Mouse (Mus musculus) right cerebral cortex, adult 2 months (tissue): Measurements from ENCODE around the gene Ndufc1.
A peak's percentile ranks its signal among the peaks of the same experiment; 100 is the strongest.
"Not testable (repeated sequence)": the region's sequence is repeated elsewhere in the genome, so short reads cannot be mapped to it uniquely, and the experiment has no call there.

Source experiments
- DNase-seq, 2 experiments: peaks; one replicate each; pipeline ENCODE4 v3.0.0; 2021 to 2022; ENCODE audit warnings: low spot score in 2 of 2

Ndufc1 gene

DNA sequence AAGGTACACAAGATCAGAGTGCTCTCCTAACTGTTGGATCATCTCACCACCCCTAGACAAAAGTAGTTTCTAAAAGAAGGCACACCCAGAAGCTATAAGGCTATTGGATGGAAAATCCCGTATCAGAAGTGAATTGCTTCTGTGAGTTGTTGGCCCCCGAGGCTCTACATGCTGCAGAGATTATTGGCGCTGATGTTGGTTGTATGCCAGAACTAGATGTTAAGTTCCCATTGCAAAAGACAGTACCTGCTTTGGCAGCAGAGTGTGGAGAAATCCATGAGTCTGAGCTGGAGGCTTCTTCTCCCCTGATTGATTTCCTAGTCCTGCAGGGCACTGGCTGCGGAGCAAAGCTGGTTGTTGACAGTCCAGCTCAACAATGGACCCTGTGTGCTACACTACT lies 40.8 kb downstream of the Ndufc1 start:
- DNase-seq, result no peak

DNA sequence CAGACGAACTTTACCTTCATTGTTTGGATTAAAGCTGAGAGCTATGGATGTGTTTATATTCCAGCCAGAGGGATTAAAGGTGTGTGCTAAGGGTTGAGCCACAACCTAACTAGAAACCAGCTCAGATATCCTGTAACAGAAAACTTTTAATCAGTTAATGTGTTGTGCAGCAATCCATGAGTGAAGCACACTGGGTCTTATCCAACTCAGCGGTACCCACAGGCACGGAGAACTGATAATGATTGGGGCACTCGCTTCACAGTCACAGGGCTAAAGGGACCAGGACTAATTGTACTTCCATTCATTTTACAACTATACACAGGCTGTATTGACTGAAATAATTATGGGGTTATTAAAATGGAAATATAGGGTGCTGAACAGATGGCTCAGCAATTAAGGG lies 41.9 kb downstream of the Ndufc1 start:
- no peak for DNase-seq

DNA sequence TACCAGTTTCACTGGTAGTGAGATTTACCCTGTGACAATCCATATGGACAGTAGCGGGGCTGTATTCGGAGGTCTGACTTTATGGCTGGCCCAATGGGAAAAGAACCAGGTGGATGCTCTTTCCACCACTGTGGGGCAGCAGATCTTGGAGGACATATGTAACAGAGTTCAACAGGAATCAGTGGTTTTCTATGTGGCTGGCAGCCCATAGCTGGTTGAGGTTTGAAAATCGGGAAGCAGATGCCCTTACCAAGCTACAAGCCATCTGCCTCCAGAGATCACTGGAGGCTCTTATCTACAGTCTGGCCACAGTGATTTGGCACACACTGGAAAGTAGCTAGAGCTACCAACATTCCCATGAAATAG lies 43.3 kb downstream of the Ndufc1 start:
- DNase-seq, result no peak

DNA sequence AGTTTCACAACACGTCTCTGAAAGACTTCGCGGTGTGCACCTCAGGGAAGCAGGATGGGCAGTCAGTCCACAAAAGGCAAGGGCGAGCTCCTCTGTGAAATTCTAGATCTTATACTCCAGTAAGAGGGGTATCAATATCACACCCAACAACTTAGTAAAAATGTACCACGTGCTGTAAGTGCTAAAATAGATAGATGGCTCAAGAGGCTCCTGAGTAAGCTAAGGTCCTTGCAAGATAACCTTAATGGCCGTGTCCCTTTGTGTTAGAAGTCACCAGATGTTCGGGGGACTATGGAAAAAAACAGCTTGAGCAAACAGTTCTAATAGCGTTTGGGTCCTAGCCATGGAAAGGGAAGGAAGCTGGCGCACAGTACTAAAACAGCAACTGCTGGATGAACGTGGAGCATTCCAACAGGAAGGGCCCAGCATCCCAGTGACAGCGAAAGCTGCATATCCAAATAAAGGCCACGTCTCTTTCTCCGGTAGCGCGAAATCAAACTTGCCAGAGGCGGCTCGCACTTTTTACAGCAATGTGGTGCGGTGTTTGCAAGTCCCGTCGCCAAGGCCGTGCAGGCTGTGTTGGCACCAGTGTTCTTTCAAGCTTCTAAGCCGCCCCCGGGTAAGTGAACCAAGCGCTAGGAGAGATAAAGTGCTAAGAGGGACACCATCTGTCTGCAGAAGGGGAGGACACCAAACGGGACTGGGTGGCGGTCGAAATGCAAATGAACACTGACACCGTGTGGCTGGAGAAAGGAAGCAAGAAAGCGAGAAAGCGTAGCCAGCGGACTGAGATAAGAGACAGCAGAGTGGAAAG lies 43.9 kb downstream of the Ndufc1 start:
- peak; percentile 83 to 86 for DNase-seq

DNA sequence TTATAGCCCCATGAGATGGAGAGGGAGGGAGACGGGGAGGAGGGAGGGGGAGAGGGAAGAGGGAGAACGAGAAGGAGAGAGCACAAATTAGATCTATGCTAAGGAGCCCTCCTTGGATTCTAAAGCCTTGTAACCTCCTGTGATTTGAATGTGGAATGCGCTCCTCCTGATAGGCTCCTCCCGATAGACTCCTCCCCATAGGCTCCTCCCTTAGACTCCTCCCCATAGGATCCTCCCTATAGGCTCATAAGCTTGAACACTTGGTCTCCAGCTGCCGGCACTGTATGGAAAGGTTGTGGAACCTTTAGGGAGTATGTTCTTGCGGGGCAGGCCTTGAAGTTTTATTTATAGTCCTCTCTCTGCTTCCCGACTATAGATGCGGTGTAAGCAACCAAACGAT lies 47.7 kb downstream of the Ndufc1 start:
- DNase-seq, result no peak

DNA sequence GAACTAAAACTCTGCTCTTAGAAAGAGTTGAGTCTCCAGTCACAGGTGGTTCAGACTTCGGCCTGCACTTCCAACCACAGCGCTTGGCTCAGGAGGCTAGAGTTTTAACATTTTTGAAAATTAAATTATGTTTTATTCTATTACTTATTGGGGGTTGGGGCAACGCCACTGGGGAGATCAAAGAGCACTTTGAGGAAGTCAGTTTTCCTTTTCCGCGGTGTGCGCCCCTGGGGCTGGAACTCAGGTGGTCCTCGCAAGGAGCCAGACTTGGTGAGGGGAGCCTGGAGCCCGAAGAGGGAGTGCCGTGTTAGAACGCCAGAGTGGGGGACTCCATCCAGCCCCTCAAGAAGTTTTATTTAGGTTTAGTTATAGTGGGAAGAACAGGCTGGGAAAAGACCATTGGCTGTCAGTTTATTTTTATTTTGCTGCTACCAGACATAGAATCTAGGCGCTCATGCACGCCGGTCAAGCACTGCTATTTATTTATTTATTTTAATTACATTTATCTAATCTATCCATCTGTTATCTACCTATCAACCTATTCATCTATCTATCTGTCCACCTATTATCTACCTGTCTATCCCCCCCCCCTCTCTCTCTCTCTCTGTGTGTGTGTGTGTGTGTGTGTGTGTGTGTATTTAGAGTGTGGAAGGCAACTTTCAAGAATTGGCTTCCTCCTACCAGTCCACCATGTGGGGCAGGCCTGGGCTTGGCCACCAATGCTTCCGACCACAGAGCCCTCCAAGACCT lies 49.1 kb downstream of the Ndufc1 start:
- DNase-seq, result no peak

DNA sequence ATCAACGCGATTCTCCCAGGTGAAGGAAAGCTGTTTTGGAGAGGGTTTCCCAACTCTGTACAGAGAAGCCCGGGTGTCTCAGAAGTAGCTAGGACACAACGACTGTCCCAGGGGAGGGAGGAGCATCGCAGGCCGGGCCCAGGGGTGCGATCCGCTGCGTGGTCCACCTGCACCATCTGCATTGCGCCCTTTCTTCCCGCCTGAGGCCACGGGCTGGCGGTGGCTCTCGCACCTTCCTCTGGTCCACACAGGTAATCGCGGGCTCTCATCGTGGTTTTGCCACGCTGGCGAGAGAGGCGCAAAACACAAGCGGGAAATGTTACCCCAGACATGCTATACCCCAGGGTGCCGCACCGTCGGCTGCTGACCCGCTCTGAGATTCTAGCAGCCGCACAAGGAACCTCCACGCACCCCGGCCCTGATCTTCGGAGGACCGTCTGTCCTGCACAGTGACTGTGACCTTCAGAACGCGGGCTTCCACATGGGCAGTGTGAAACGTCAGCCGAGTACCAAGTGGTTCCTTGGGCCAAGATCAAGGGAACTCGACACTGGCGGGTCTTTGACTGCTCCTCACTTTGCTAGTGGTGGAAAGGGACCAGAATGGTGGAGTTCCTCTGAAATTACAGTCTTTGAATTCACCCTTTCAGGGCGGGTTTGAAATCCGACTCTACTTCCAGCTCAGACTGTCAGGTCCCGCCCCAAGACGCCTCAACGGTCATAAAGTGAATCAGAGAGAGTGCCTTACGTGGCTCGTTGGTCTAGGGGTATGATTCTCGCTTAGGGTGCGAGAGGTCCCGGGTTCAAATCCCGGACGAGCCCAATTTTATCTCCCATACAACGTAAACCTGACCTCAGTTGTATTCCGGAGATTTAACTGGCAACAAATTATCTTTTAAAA lies 49.9 kb downstream of the Ndufc1 start:
- DNase-seq, result peak; percentile 58 to 72

DNA sequence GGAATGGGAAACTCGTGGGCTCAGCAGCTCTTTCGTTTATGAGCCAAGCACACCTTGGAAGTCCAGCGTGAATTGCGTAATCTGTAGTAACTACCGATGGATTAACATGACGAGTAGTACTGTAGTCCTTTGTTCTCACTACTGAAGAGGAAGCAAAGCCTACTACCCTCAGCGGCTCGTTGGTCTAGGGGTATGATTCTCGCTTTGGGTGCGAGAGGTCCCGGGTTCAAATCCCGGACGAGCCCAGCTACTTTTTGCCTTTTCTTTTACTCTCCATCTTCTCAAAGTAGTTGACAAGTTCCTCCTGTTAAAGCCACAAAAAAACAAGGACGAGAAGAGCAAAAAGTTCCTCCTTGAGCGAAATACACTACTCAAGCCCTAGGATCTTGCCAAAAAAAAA lies 50.6 kb downstream of the Ndufc1 start:
- DNase-seq, result peak; percentile 74 to 76

DNA sequence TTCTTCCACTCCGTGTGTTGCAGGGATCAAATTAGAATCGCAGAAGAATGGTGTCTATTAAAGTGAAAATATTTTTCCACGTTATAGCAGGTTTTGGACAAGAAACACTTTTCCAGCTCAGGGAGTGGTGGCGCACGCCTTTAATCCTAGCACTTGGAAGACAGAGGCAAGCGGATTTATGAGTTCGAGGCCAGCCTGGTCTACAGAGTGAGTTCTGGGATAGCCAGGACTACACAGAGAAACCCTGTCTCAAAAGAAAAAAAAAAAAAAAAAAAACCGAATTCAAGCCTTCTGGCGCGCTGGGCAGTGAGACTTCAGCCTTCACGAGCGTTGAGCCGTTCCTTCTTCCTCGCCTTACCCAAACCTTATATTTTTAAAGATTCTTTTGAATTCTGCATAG lies 51.2 kb downstream of the Ndufc1 start:
- no peak for DNase-seq

DNA sequence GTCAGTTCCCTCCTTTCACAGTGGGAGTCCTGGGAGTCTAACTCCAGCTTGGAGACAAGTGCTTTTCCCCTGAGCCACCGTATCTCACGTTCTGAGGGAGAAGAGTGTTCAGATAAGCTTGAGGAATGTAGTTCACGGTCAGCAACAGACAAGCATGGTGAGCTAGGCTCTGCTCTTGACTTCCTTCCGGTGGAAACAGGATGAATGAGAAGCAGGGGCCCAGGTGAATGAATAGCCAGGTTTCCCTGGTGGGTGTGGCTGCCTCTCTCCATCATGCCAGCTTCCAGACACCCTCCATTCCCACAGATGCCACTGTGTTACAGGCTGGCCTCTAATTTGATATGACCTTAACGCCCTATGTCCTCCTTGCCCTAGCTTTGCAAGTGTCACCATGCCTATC lies 51.7 kb downstream of the Ndufc1 start:
- DNase-seq, result no peak

DNA sequence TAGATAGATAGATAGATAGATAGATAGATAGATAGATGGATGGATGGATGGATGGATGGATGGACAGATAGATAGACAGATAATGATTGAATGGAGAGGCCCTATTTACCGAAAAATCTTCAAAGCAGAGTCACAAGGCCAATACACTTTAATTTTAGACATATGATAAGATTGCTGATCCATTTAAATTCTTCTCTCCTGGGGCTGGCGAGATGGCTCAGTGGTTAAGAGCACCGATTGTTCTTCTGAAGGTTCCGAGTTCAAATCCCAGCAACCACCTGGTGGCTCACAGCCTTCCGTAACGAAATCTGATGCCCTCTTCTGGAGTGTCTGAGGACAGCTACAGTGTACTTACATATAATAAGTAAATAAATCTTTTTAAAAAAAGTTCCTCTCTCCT lies 53.8 kb downstream of the Ndufc1 start:
- DNase-seq, result not testable (repeated sequence)
